Mouse (Mus musculus) liver, embryonic 13.5 days (tissue): ENCODE measurements around the gene Myl12a. TPM values are rescaled to one million over a fixed set of nuclear protein-coding genes. Genes with fewer than 3 reads are reported as not detected.

ENCODE experiments used
- ATAC-seq: fragments of 200-750 bp; cut with Nextera tagmentation; 2 replicates; pipeline ENCODE4 v1.8.0; 2017; ENCODE audit warnings: low read depth, mild to moderate bottlenecking, moderate number of reproducible peaks, moderate library complexity
- DNase-seq: peaks from one replicate; pipeline ENCODE4 v3.0.0; 2022
- H3K27ac ChIP-seq: fragments of 300-500 bp; sonication (generic); 2 replicates; pipeline ENCODE4 v1.5.1; 2015; ENCODE audit warnings: moderate library complexity, mild to moderate bottlenecking, inconsistent platforms
- H3K27me3 ChIP-seq: fragments of 300-500 bp; sonication (generic); 2 replicates; pipeline ENCODE4 v1.6.1; 2015; ENCODE audit warnings: mild to moderate bottlenecking, inconsistent platforms
- H3K36me3 ChIP-seq: fragments of 300-500 bp; sonication (generic); 2 replicates; pipeline ENCODE4 v1.6.1; 2015; ENCODE audit warnings: mild to moderate bottlenecking, inconsistent platforms
- H3K4me1 ChIP-seq: fragments of 300-500 bp; sonication (generic); replicated peaks from 2 replicates; pipeline ENCODE4 v1.6.1; 2015; ENCODE audit warnings: inconsistent platforms
- H3K4me2 ChIP-seq: fragments of 300-500 bp; sonication (generic); 2 replicates; pipeline ENCODE4 v1.6.1; 2015; ENCODE audit warnings: inconsistent platforms, mild to moderate bottlenecking, moderate library complexity
- H3K4me3 ChIP-seq: fragments of 300-500 bp; sonication (generic); replicated peaks from 2 replicates; pipeline ENCODE4 v1.5.1; 2015; ENCODE audit warnings: mild to moderate bottlenecking, inconsistent platforms
- H3K9ac ChIP-seq: fragments of 300-500 bp; sonication (generic); 2 replicates; pipeline ENCODE4 v1.6.1; 2015; ENCODE audit warnings: mild to moderate bottlenecking, inconsistent platforms
- H3K9me3 ChIP-seq: fragments of 300-500 bp; sonication (generic); replicated peaks from 2 replicates; pipeline ENCODE4 v1.6.1; 2016; ENCODE audit warnings: inconsistent platforms
- WGBS: fragments of 180-500 bp; shearing (Covaris S2); methylation state at CpG from one replicate; pipeline ENCODE4 v1.1.7; 2015; ENCODE audit not compliant: insufficient replicate concordance; 5-methylcytosine and 5-hydroxymethylcytosine counted together
- polyA plus RNA-seq: library from polyadenylated mRNA; unstranded; fragments of >200 nt; fragmentation: Nextera tagmentation; extraction: Ambion mirVana; gene quantifications from 2 replicates; pipeline ENCODE4 v1.2.1, GENCODE M21; 2015

Myl12a gene
- polyA plus RNA-seq, 1 experiment from 2014 or later, result 237 TPM

GRCm38 (mm10) chr17:71010646-71011242 lies 8.1 kb upstream of the Myl12a start:
- no peaks in the 10 kb centered on the region for H3K36me3 ChIP-seq
- WGBS, result 54% methylated on average over 7 of the region's 7 CpGs
- no peak overlapping the region for H3K4me3 ChIP-seq
- no peaks in the 10 kb centered on the region for H3K27me3 ChIP-seq
- no peak overlapping the region for H3K27ac ChIP-seq
- H3K4me2 ChIP-seq, result no peak overlapping the region
- DNase-seq (no peak), ATAC-seq (peak; percentile 60; the same call in 1 of the 2 replicates)
- H3K4me1 ChIP-seq, result no peaks in the 10 kb centered on the region; the same call in 1 of the 2 replicates
- no peaks in the 10 kb centered on the region for H3K9me3 ChIP-seq
- no peak overlapping the region for H3K9ac ChIP-seq

GRCm38 (mm10) chr17:71009751-71010150 lies 7.1 kb upstream of the Myl12a start:
- Histone ChIP-seq H3K4me3 (no peak overlapping the region), H3K27ac (no peak overlapping the region), H3K36me3 (no peaks in the 10 kb centered on the region), H3K4me2 (no peak overlapping the region), H3K4me1 (no peaks in the 10 kb centered on the region; the same call in 1 of the 2 replicates), H3K9ac (no peak overlapping the region), H3K9me3 (no peaks in the 10 kb centered on the region), H3K27me3 (no peaks in the 10 kb centered on the region)
- DNase-seq (no peak), ATAC-seq (no peak)
- 43% methylated on average over 1 of the region's 1 CpGs for WGBS

DNA sequence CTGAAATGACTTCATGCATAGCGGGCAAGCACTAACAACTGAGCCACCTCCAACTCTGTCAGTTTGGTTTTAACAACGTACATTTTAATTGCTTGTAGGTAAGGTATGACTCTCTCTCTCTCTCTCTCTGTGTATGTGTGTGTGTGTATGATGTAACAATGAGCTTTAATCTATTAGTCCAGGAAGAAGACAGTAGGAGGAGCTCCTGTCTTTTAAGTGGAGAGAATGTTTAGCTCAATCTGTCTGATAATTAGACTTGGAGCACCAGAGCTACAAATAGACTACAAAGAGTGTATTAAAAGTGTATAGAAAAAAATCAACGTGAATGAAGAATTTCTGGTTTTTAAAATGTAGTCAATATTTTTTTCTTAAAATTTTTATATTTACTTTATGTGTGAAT lies 6.0 kb upstream of the Myl12a start:
- DNase-seq (no peak), ATAC-seq (no peak)
- H3K4me1 ChIP-seq, result peaks cover 11% of the 10 kb centered on the region
- WGBS, result 70% methylated on average over 3 of the region's 3 CpGs
- no peaks in the 10 kb centered on the region for H3K36me3 ChIP-seq
- no peak overlapping the region for H3K9ac ChIP-seq
- no peaks in the 10 kb centered on the region for H3K27me3 ChIP-seq
- H3K4me2 ChIP-seq, result no peak overlapping the region
- H3K27ac ChIP-seq, result no peak overlapping the region
- H3K4me3 ChIP-seq, result no peak overlapping the region
- no peaks in the 10 kb centered on the region for H3K9me3 ChIP-seq

GRCm38 (mm10) chr17:71006976-71007375 lies 4.3 kb upstream of the Myl12a start:
- H3K27ac ChIP-seq, result no peak overlapping the region
- H3K4me3 ChIP-seq, result no peak overlapping the region
- ATAC-seq (no peak), DNase-seq (no peak)
- WGBS, result 64% methylated on average over 5 of the region's 5 CpGs
- H3K9me3 ChIP-seq, result no peaks in the 10 kb centered on the region
- H3K9ac ChIP-seq, result no peak overlapping the region
- H3K4me1 ChIP-seq, result peaks cover 21% of the 10 kb centered on the region
- no peak overlapping the region for H3K4me2 ChIP-seq
- no peaks in the 10 kb centered on the region for H3K27me3 ChIP-seq
- no peaks in the 10 kb centered on the region for H3K36me3 ChIP-seq

DNA sequence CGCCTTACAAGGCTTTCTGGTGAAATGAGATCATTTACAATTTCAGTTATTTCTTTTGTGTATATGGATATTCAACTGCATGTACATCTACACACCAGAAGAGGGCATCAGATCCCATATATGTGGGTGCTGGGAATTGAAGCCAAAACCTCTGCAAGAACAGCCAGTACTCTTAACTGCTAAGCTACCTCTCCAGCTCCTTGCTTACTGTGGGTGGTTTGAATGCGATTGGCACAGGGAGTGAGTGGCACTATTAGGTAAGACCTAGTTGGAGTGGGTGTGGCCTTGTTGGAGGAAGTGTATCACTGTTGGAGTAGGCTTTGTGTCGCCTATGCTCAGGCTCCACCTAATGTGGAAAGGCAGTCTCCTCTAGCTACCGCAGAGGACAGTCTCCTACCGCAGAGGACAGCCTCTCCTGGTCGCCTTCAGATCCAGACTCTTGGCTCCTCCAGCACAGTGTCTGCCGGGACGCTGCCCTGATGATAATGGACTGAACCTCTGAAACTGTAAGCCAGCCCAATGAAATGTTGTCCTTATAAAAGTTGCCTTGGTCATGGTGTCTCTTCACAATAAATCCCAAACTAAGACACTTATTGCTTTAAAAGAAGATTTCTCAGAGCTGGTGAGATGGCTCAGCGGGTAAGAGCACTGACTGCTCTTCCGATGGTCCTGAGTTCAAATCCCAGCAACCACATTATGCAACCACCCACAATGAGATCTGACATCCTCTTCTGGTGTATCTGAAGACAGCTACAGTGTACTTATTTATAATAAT lies 1.7 kb upstream of the Myl12a start:
- Histone ChIP-seq H3K27me3 (no peaks in the 10 kb centered on the region), H3K27ac (peak overlapping the region; percentile 99), H3K36me3 (peaks cover 7% of the 10 kb centered on the region; the same call in 1 of the 2 replicates), H3K4me1 (peaks cover 35% of the 10 kb centered on the region), H3K4me2 (peak overlapping the region; percentile 74), H3K4me3 (no peak overlapping the region), H3K9me3 (no peaks in the 10 kb centered on the region), H3K9ac (0 out of 2 replicates have a peak overlapping the region, but pooled peaks have one; percentile 37)
- DNase-seq (peak; percentile 34), ATAC-seq (no peak)
- 69% methylated on average over 10 of the region's 10 CpGs for WGBS

DNA sequence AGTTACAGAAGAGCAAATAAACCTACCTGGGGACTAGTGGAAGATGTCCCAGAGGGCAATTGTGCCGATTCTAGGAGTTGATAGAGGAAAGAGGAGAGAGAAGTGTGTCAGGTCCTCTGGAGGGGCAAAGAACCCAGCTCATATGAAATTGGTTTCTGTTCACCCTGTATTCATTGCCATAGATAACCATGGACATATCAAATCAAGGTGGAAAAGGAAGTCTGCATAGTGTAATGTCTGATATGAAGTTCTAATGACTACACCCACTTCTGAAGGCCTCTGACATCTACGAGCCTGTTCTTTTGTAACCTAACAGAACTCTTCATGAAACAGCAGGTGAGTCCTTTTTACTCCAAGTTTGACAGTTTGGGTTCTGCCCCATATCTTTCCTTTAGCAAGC lies 1.0 kb upstream of the Myl12a start:
- 28% methylated on average over 2 of the region's 2 CpGs for WGBS
- Histone ChIP-seq H3K4me2 (peak overlapping the region; percentile 74), H3K9ac (peak overlapping the region; percentile 98), H3K9me3 (no peaks in the 10 kb centered on the region), H3K27ac (peak overlapping the region; percentile 99), H3K27me3 (no peaks in the 10 kb centered on the region), H3K4me3 (0 out of 2 replicates have a peak overlapping the region, but pooled peaks have one; percentile 90), H3K36me3 (peaks cover 9% of the 10 kb centered on the region; the same call in 1 of the 2 replicates), H3K4me1 (peaks cover 39% of the 10 kb centered on the region)
- DNase-seq (no peak), ATAC-seq (peak; percentile 13; the same call in 1 of the 2 replicates)

GRCm38 (mm10) chr17:71003112-71003511 lies 434 bp upstream of the Myl12a start:
- Histone ChIP-seq H3K4me2 (peak overlapping the region; percentile 74), H3K27ac (peak overlapping the region; percentile 99), H3K4me3 (peak overlapping the region; percentile 90), H3K36me3 (peaks cover 9% of the 10 kb centered on the region; the same call in 1 of the 2 replicates), H3K9ac (peak overlapping the region; percentile 98), H3K27me3 (no peaks in the 10 kb centered on the region), H3K4me1 (peaks cover 44% of the 10 kb centered on the region), H3K9me3 (no peaks in the 10 kb centered on the region)
- 55% methylated on average over 4 of the region's 4 CpGs for WGBS
- no peak for ATAC-seq
- no peak for DNase-seq

GRCm38 (mm10) chr17:71002081-71002743 lies 466 bp downstream of the Myl12a start, which contains the start of gene Myom1:
Gene Myom1 (plus strand): TSS chr17:71002633.
- peak; percentile 98 for DNase-seq
- H3K36me3 ChIP-seq, result peaks cover 9% of the 10 kb centered on the region; the same call in 1 of the 2 replicates
- no peaks in the 10 kb centered on the region for H3K9me3 ChIP-seq
- under 1% methylated on average over 65 of the region's 65 CpGs for WGBS
- H3K9ac ChIP-seq, result peak within 1 kb of the TSS; percentile 98
- H3K4me1 ChIP-seq, result peaks cover 48% of the 10 kb centered on the region
- H3K27me3 ChIP-seq, result no peaks in the 10 kb centered on the region
- peak within 1 kb of the TSS; percentile 90 for H3K4me3 ChIP-seq
- peak; percentile 89 for ATAC-seq
- H3K4me2 ChIP-seq, result peak within 1 kb of the TSS; percentile 74
- peak within 1 kb of the TSS; percentile 99 for H3K27ac ChIP-seq

DNA sequence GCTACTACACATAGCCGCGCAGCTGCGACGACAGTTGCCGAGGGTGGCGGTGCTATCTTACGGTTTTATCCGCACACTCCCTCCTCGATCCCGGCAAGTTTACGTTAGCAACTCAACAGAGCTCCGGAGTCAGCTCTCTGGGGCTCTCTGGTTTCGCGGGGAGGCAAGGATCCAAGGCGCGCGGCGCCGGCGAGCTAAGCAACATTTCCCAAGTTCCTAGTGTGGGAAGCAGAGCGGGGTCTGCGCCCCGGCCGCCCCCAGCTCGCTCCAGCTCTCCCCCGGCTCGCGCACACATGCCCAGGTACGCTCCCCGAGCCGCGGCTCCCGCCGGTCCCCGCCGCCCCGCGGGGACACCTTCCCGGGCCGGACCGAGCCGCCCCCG lies 988 bp downstream of the Myl12a start:
- no peak for DNase-seq
- Histone ChIP-seq H3K36me3 (peaks cover 9% of the 10 kb centered on the region; the same call in 1 of the 2 replicates), H3K27ac (peak overlapping the region; percentile 99), H3K4me1 (peaks cover 48% of the 10 kb centered on the region), H3K4me2 (peak overlapping the region; percentile 74), H3K27me3 (no peaks in the 10 kb centered on the region), H3K4me3 (peak overlapping the region; percentile 90), H3K9me3 (no peaks in the 10 kb centered on the region), H3K9ac (peak overlapping the region; percentile 98)
- ATAC-seq, result peak; percentile 52
- under 1% methylated on average over 43 of the region's 43 CpGs for WGBS

GRCm38 (mm10) chr17:71001067-71001466 lies 1.6 kb downstream of the Myl12a start:
- Histone ChIP-seq H3K9me3 (no peaks in the 10 kb centered on the region), H3K36me3 (peaks cover 15% of the 10 kb centered on the region), H3K9ac (peak overlapping the region; percentile 98), H3K4me3 (peak overlapping the region; percentile 90), H3K27ac (peak overlapping the region; percentile 99), H3K4me1 (peaks cover 48% of the 10 kb centered on the region), H3K27me3 (no peaks in the 10 kb centered on the region), H3K4me2 (peak overlapping the region; percentile 74)
- ATAC-seq (no peak), DNase-seq (no peak)
- WGBS, result 4% methylated on average over 6 of the region's 6 CpGs

DNA sequence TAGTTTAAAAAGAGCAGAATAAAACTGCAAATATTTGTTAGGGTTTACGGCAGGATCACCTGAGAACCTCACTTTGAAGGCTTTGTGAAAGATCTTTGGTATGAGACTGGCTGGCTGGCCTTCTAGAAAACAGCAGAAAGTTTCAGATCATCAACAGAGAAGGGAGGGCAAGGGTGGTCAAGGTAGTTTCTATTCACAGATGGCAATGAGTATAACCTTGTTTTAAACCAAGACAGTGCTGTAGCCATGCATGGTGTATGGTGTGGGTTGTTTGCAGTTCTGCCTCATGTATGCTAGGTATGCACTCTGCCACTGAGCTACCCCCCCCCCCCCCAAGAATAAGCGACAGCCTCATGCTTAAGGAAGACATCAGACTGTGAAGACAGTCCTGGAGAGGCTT lies 2.4 kb downstream of the Myl12a start:
- ATAC-seq (no peak), DNase-seq (no peak)
- H3K4me3 ChIP-seq, result peak overlapping the region; percentile 90
- H3K36me3 ChIP-seq, result peaks cover 22% of the 10 kb centered on the region
- H3K27me3 ChIP-seq, result no peaks in the 10 kb centered on the region
- peak overlapping the region; percentile 74 for H3K4me2 ChIP-seq
- 62% methylated on average over 2 of the region's 2 CpGs for WGBS
- no peaks in the 10 kb centered on the region for H3K9me3 ChIP-seq
- H3K9ac ChIP-seq, result peak overlapping the region; percentile 53
- H3K27ac ChIP-seq, result no peak overlapping the region
- peaks cover 51% of the 10 kb centered on the region for H3K4me1 ChIP-seq
